Mouse (Mus musculus): ENCODE measurements around the gene Kcnj10.

The Kcnj10 gene

GRCm38 (mm10) chr1:172333512-172333911, 7.5 kb upstream of the Kcnj10 start:
- DNase-seq = no peak

DNA sequence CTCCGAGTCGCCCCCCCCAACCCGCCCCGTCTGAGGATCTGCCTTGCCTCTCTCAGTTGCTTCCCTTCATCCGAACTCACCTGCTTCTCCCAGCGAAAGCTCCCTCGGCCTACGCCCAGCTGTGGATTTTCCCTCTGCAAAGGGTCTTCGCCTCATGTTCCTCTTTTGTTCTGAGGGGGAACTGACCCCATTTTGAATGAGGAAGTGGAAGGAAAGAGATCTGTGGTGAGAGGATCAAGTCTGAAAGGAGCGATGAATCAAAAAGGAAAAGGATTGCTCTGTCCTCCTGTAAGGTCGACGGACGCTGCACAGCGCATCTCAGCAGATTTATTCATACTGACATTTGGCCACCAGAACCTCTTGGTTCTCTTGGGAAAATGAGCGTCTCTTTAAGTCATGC, 5.2 kb upstream of the Kcnj10 start:
- no peak for DNase-seq

- peak; percentile 72 to 76 for DNase-seq
These were observed 3.4 kb upstream of the Kcnj10 start for GRCm38 (mm10) chr1:172337411-172338185.

DNA sequence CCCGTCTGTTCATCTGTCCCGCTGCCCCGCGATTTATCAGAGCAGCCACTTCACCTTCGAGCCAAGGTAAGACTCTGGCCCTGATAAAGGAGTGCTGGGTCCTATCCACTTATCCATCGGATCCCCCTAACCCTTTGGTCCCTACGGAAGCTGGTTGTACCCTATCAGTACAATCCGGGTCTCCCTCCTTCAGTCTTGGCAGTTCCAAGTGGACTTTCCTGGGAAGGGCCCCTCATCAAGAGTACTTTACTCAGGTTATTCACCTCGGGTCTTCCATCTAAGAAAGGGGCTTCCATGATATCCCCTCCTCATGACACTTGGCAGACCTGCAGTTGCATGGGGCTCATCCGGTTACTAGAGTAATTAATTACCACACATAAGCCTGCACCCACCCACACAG, 376 bp downstream of the Kcnj10 start:
- DNase-seq = no peak

- no peak for DNase-seq
These were observed 1.7 kb downstream of the Kcnj10 start for GRCm38 (mm10) chr1:172342729-172343128.

GRCm38 (mm10) chr1:172343914-172344313, 2.9 kb downstream of the Kcnj10 start:
- no peak for DNase-seq

- no peak for DNase-seq
These were observed 3.8 kb downstream of the Kcnj10 start for GRCm38 (mm10) chr1:172344820-172345219.

DNA sequence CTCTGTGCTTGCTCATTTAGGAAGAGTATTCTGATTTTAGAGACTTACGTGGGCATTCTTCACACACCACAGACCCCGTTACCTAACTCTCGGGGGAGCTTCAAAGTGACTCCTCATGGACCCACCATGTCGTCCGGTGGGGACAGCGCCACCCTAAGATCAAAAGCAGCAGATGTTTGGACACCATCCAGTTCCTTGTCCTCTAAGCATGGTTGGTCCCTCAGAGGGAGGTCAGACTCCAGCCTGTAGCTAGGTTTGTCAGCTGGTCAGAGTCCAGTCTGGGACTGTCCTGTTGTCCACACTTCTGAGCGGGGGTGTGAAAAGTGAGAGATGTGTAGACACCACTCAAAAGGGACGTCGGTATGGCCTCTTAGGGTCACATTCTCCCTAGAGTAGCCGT, 5.7 kb downstream of the Kcnj10 start:
- no peak for DNase-seq

GRCm38 (mm10) chr1:172347382-172347781, 6.4 kb downstream of the Kcnj10 start:
- DNase-seq = no peak

DNA sequence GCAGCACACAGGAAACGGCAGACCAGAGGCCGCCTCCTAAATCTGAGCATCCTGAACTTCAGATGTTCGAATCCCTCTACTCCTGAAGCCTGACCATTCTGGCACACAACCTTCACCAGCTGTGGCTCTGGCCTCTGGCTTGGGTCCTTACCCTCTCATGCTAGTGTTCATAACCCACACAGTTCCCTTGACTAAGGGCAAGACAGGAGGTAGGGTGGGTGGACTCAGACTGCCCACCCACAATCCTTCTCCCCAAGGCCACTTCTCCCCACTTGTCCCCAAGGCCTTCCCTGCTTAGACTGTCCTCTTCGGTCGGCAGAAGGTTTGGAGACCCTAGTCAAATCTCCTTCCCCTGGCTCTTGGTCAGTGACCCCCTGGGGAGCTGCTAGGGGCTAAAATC, 8.5 kb downstream of the Kcnj10 start:
- no peak for DNase-seq

GRCm38 (mm10) chr1:172349916-172350812, 9.2 kb downstream of the Kcnj10 start:
- no peak for DNase-seq

GRCm38 (mm10) chr1:172352001-172352400, 11.0 kb downstream of the Kcnj10 start:
- DNase-seq = no peak

DNA sequence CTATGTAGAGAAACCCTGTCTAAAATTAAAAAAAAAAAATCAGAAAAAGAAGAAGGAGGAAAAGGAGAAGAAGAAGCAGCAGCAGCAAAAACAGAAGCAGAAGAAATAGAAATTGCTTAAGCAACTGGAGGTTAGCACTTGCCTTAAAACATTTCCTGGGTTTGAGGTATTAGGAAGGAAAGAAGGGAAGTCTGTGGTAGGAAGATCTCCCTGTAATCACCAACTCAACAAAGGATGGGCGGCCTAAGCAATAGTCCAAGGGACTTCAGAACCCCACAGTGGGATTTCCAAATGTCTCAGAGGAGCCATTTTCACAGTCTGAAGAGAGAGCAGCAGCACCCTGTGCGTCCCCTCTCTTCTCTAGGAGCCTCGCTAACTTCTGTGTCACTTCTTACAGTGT, 11.4 kb downstream of the Kcnj10 start:
- DNase-seq = no peak

- no peak for DNase-seq
These were observed 14.3 kb downstream of the Kcnj10 start for GRCm38 (mm10) chr1:172355336-172355735.

DNA sequence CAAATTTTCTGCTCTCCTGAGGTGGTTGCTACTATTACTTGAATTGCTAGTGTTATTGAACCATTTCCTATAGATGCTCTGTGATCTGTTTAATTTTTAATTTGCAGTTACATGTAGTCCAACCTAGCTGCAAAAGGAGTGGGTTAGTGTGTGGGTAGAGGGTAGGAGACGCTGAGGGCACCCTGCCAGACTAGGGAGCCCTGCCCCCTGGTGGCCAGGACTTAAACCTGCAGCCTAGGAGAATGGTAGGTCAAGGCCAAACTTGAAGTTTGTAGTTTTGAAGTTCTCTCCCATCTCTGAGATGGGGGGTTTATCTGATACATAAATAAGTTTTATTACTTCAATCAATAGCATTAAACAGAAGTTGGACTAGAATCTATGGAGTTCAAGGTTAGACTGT, 16.5 kb downstream of the Kcnj10 start:
- peak; percentile 77 to 82 for DNase-seq

DNA sequence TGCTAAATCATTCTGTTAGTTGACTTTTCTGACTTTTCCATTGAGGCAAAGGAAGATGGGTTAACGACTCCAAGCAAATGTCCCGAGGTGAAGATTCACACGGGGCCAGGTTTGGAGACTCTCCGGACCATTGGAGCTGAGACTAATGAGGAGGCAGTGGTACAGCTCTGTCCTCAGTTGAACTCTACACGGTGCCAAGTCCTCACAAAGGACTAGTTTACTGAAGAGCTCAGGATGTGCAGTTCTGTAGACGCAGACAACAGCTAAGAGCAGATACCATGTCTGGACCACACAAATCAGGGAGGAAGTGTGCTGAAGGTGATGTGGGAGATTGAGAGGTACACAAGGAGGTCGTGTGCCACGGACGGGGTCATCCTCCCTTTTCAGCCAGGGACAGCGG, 17.3 kb downstream of the Kcnj10 start:
- DNase-seq = no peak

DNA sequence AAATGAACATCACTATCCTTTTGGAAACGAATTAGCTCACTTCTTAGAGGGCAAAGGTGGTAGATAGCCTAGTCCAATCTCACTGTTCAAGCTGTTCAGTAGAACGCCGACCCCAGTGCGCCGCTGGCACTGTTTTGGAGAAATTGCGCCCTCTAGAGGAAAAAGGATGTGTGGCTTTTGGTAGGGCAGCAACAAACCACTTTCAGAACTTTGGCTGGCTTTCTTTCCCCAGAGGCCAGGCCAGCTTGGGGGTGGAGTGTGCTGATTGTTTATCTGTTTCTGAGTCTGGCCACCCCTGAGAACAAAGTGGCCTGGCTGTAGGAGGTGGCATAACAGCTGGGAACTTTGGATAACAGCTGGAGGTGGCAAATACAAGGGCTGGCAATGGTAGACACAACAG, 23.7 kb downstream of the Kcnj10 start:
- DNase-seq = peak; percentile 40 to 52

- DNase-seq = peak in 1 of 2 experiments; percentile 39
These were observed 27.9 kb downstream of the Kcnj10 start for GRCm38 (mm10) chr1:172368768-172369418.

GRCm38 (mm10) chr1:172376198-172376667, 35.2 kb downstream of the Kcnj10 start, which contains the start of gene Pigm:
Gene Pigm, plus strand, starts transcription at chr1:172376546.
- peak; percentile 98 to 99 for DNase-seq

GRCm38 (mm10) chr1:172376758-172377458, 35.9 kb downstream of the Kcnj10 start:
- peak in 1 of 2 experiments; percentile 39 for DNase-seq

GRCm38 (mm10) chr1:172380066-172380465, 39.1 kb downstream of the Kcnj10 start:
- DNase-seq = no peak

DNA sequence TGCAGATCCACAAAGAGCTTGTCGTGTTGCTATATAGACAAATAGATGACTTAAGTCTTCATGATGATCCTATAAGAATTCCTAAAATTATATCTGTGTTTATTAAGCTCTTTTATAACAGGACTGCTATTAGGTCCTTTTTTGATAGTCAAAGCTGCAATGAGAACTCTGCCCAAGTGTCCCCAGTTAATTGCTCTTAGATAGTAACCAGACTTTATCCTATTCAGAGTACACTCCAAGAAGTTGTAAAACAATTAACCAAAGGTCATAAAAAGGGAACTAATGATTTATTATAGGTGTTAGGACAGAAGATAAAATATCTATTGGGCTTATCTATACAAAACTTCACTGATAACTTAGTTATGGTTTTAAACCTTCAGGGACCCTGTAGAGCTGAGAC, 41.1 kb downstream of the Kcnj10 start:
- DNase-seq = no peak
